Mouse (Mus musculus): ENCODE results near the gene Slc7a6os. TPM values are rescaled to one million over a fixed set of nuclear protein-coding genes. Genes with fewer than 3 reads are reported as not detected.
"Not testable (repeated sequence)": the region's sequence is repeated elsewhere in the genome, so short reads cannot be mapped to it uniquely, and the experiment has no call there.

Gene Slc7a6os
- 12.0 and 14.8 TPM in 2 replicates for polyA plus RNA-seq (2012; rRNA removed)

- no peak for DNase-seq (ENCODE audit: low read depth)
Observed at GRCm38 (mm10) chr8:106210821-106211345, at the start of gene Slc7a6os, which contains the start of gene Prmt7. Gene Slc7a6os, minus strand, starts transcription at chr8:106210935. Gene Prmt7, plus strand, starts transcription at chr8:106210936.

- no peak for DNase-seq (ENCODE audit: low read depth)
Observed at GRCm38 (mm10) chr8:106259579-106260255, 49.0 kb upstream of the Slc7a6os start.

GRCm38 (mm10) chr8:106258169-106258568 lies 47.4 kb upstream of the Slc7a6os start:
- DNase-seq (ENCODE audit: low read depth) = no peak

GRCm38 (mm10) chr8:106250186-106250585 lies 39.5 kb upstream of the Slc7a6os start:
- DNase-seq (ENCODE audit: low read depth) = no peak

GRCm38 (mm10) chr8:106237106-106237505 lies 26.4 kb upstream of the Slc7a6os start:
- no peak for DNase-seq (ENCODE audit: low read depth)

- no peak for DNase-seq (ENCODE audit: low read depth)
Observed at GRCm38 (mm10) chr8:106234567-106235261, 24.0 kb upstream of the Slc7a6os start.

GRCm38 (mm10) chr8:106232751-106233150 lies 22.0 kb upstream of the Slc7a6os start:
- no peak for DNase-seq (ENCODE audit: low read depth)

GRCm38 (mm10) chr8:106231536-106231935 lies 20.8 kb upstream of the Slc7a6os start:
- no peak for DNase-seq (ENCODE audit: low read depth)

- DNase-seq (ENCODE audit: low read depth) = no peak
Observed at GRCm38 (mm10) chr8:106226589-106226988, 15.9 kb upstream of the Slc7a6os start.

GRCm38 (mm10) chr8:106219620-106220019 lies 8.9 kb upstream of the Slc7a6os start:
- no peak for DNase-seq (ENCODE audit: low read depth)

- DNase-seq (ENCODE audit: low read depth) = no peak
Observed at GRCm38 (mm10) chr8:106213959-106214358, 3.2 kb upstream of the Slc7a6os start.

- DNase-seq (ENCODE audit: low read depth) = no peak
Observed at GRCm38 (mm10) chr8:106211421-106211820, 686 bp upstream of the Slc7a6os start.

- DNase-seq (ENCODE audit: low read depth) = no peak
Observed at GRCm38 (mm10) chr8:106210035-106210731, 552 bp downstream of the Slc7a6os start.

GRCm38 (mm10) chr8:106199596-106199995 lies 11.1 kb downstream of the Slc7a6os start:
- DNase-seq (ENCODE audit: low read depth) = not testable (repeated sequence)

- DNase-seq (ENCODE audit: low read depth) = no peak
Observed at GRCm38 (mm10) chr8:106198741-106199140, 12.0 kb downstream of the Slc7a6os start.

- DNase-seq (ENCODE audit: low read depth) = no peak
Observed at GRCm38 (mm10) chr8:106194062-106194461, 16.7 kb downstream of the Slc7a6os start.

- DNase-seq (ENCODE audit: low read depth) = no peak
Observed at GRCm38 (mm10) chr8:106193162-106193561, 17.6 kb downstream of the Slc7a6os start.

- DNase-seq (ENCODE audit: low read depth) = no peak
Observed at GRCm38 (mm10) chr8:106191639-106192038, 19.1 kb downstream of the Slc7a6os start.

- no peak for DNase-seq (ENCODE audit: low read depth)
Observed at GRCm38 (mm10) chr8:106189162-106189561, 21.6 kb downstream of the Slc7a6os start.

GRCm38 (mm10) chr8:106186394-106186793 lies 24.3 kb downstream of the Slc7a6os start:
- DNase-seq (ENCODE audit: low read depth) = no peak

GRCm38 (mm10) chr8:106185628-106186270 lies 25.0 kb downstream of the Slc7a6os start:
- peak; percentile 99 for DNase-seq (ENCODE audit: low read depth)

GRCm38 (mm10) chr8:106178428-106178827 lies 32.3 kb downstream of the Slc7a6os start:
- DNase-seq (ENCODE audit: low read depth) = no peak
